Mouse (Mus musculus): ENCODE measurements around the gene Tnfrsf1b.

- TF ChIP-seq CTCF (IDR thresholded peaks at IDR 0.05; ENCODE audit: control insufficient read depth, insufficient read depth, low read length), result peak; percentile 79
- no peak for TF ChIP-seq POLR2A (IDR thresholded peaks at IDR 0.05; ENCODE audit: borderline replicate concordance, control insufficient read depth, low read depth, low read length)
Observed at GRCm38 (mm10) chr4:145295589-145296300, 49.1 kb upstream of the Tnfrsf1b start.
